Mouse (Mus musculus) lung, embryonic 15.5 days (tissue): ENCODE measurements at regions not wholly inside any gene's neighbourhood (a gene's known extent, or its start where the extent isn't known, plus 50 kb on each side); places are given as distances from the start of the nearest gene placed in this dataset.
A peak's percentile ranks its signal among the peaks of the same experiment; 100 is the strongest.

Source experiments
- ATAC-seq: fragments of 200-750 bp; cut with Nextera tagmentation; 2 replicates; pipeline ENCODE4 v1.8.0; 2017; ENCODE audit warnings: moderate number of reproducible peaks, borderline replicate concordance; ENCODE audit not compliant: low FRiP score, low TSS enrichment; ENCODE audit errors: extremely low read depth
- H3K27ac ChIP-seq: fragments of 300-500 bp; sonication (generic); 2 replicates; pipeline ENCODE4 v1.5.1; 2015; ENCODE audit warnings: moderate library complexity, mild to moderate bottlenecking, inconsistent platforms
- H3K27me3 ChIP-seq: fragments of 300-500 bp; sonication (generic); 2 replicates; pipeline ENCODE4 v1.6.1; 2015; ENCODE audit warnings: inconsistent platforms
- H3K36me3 ChIP-seq: fragments of 300-500 bp; sonication (generic); 2 replicates; pipeline ENCODE4 v1.6.1; 2015; ENCODE audit warnings: inconsistent platforms
- H3K4me1 ChIP-seq: fragments of 300-500 bp; sonication (generic); 2 replicates; pipeline ENCODE4 v1.6.1; 2015; ENCODE audit warnings: inconsistent platforms
- H3K4me2 ChIP-seq: fragments of 300-500 bp; sonication (generic); 2 replicates; pipeline ENCODE4 v1.6.1; 2015; ENCODE audit warnings: inconsistent platforms, mild to moderate bottlenecking, moderate library complexity
- H3K4me3 ChIP-seq: fragments of 300-500 bp; sonication (generic); 2 replicates; pipeline ENCODE4 v1.5.1; 2015; ENCODE audit warnings: mild to moderate bottlenecking, inconsistent platforms
- H3K9ac ChIP-seq: fragments of 300-500 bp; sonication (generic); 2 replicates; pipeline ENCODE4 v1.6.1; 2015; ENCODE audit warnings: inconsistent platforms
- H3K9me3 ChIP-seq: fragments of 300-500 bp; sonication (generic); 2 replicates; pipeline ENCODE4 v1.6.1; 2016; ENCODE audit warnings: inconsistent platforms
- WGBS: fragments of 180-500 bp; shearing (Covaris S2); methylation state at CpG from one replicate; pipeline ENCODE4 v1.1.7; 2015; 5-methylcytosine and 5-hydroxymethylcytosine counted together

- H3K27me3 ChIP-seq, result no peaks in the 10 kb centered on the region
- WGBS, result 25% methylated on average over 3 of the region's 3 CpGs
- ATAC-seq, result no peak
- H3K4me3 ChIP-seq, result no peak overlapping the region
- H3K9ac ChIP-seq, result no peak overlapping the region
- no peak overlapping the region for H3K4me2 ChIP-seq
- H3K27ac ChIP-seq, result no peak overlapping the region
- H3K4me1 ChIP-seq, result no peaks in the 10 kb centered on the region
- H3K36me3 ChIP-seq, result no peaks in the 10 kb centered on the region
- no peaks in the 10 kb centered on the region for H3K9me3 ChIP-seq
These were observed 491.9 kb upstream of the 4930452B06Rik start for GRCm38 (mm10) chr14:9157941-9158340.

GRCm38 (mm10) chr14:9150841-9151240 is 484.8 kb upstream of the 4930452B06Rik start:
- 49% methylated on average over 1 of the region's 1 CpGs for WGBS
- Histone ChIP-seq H3K9me3 (no peaks in the 10 kb centered on the region), H3K4me2 (no peak overlapping the region), H3K4me3 (no peak overlapping the region), H3K27me3 (no peaks in the 10 kb centered on the region), H3K9ac (no peak overlapping the region), H3K4me1 (no peaks in the 10 kb centered on the region), H3K27ac (no peak overlapping the region), H3K36me3 (no peaks in the 10 kb centered on the region)
- no peak for ATAC-seq

GRCm38 (mm10) chr14:9146595-9147219 is 480.7 kb upstream of the 4930452B06Rik start:
- Histone ChIP-seq H3K4me1 (no peaks in the 10 kb centered on the region), H3K9me3 (no peaks in the 10 kb centered on the region), H3K36me3 (no peaks in the 10 kb centered on the region), H3K9ac (no peak overlapping the region), H3K27me3 (no peaks in the 10 kb centered on the region), H3K4me3 (no peak overlapping the region), H3K4me2 (no peak overlapping the region), H3K27ac (peak overlapping the region; percentile 53; the same call in 1 of the 2 replicates)
- ATAC-seq, result peak; percentile 91; the same call in 1 of the 2 replicates
- WGBS, result 33% methylated on average over 4 of the region's 4 CpGs

- no peaks in the 10 kb centered on the region for H3K9me3 ChIP-seq
- H3K4me3 ChIP-seq, result no peak overlapping the region
- no peak overlapping the region for H3K9ac ChIP-seq
- ATAC-seq, result no peak
- H3K4me2 ChIP-seq, result no peak overlapping the region
- H3K36me3 ChIP-seq, result no peaks in the 10 kb centered on the region
- no peaks in the 10 kb centered on the region for H3K4me1 ChIP-seq
- H3K27me3 ChIP-seq, result no peaks in the 10 kb centered on the region
- whole genome bisulfite sequencing, result 77% methylated on average over 1 of the region's 1 CpGs
- no peak overlapping the region for H3K27ac ChIP-seq
These were observed 439.7 kb upstream of the 4930452B06Rik start for GRCm38 (mm10) chr14:9105708-9106107.

GRCm38 (mm10) chr14:9089625-9090326 is 423.7 kb upstream of the 4930452B06Rik start:
- Histone ChIP-seq H3K9me3 (no peaks in the 10 kb centered on the region), H3K9ac (no peak overlapping the region), H3K4me1 (no peaks in the 10 kb centered on the region), H3K4me3 (no peak overlapping the region), H3K27me3 (no peaks in the 10 kb centered on the region), H3K36me3 (no peaks in the 10 kb centered on the region), H3K4me2 (no peak overlapping the region), H3K27ac (no peak overlapping the region)
- WGBS, result 78% methylated on average over 5 of the region's 5 CpGs
- no peak for ATAC-seq

GRCm38 (mm10) chr14:9087103-9087502 is 421.1 kb upstream of the 4930452B06Rik start:
- H3K27ac ChIP-seq, result no peak overlapping the region

GRCm38 (mm10) chr14:9079632-9080031 is 413.6 kb upstream of the 4930452B06Rik start:
- H3K9ac ChIP-seq, result no peak overlapping the region
- H3K36me3 ChIP-seq, result no peaks in the 10 kb centered on the region
- no peaks in the 10 kb centered on the region for H3K27me3 ChIP-seq
- H3K4me3 ChIP-seq, result no peak overlapping the region
- H3K4me1 ChIP-seq, result no peaks in the 10 kb centered on the region
- ATAC-seq, result no peak
- H3K4me2 ChIP-seq, result no peak overlapping the region
- no peak overlapping the region for H3K27ac ChIP-seq
- H3K9me3 ChIP-seq, result no peaks in the 10 kb centered on the region
- 70% methylated on average over 2 of the region's 2 CpGs for WGBS

More at GRCm38 (mm10) chr14:9087103-9087502, 421.1 kb upstream of the 4930452B06Rik start:
- no peaks in the 10 kb centered on the region for H3K27me3 ChIP-seq
- H3K9ac ChIP-seq, result no peak overlapping the region
- H3K4me2 ChIP-seq, result no peak overlapping the region
- H3K9me3 ChIP-seq, result no peaks in the 10 kb centered on the region
- no peak for ATAC-seq
- H3K4me3 ChIP-seq, result no peak overlapping the region
- no peaks in the 10 kb centered on the region for H3K36me3 ChIP-seq
- H3K4me1 ChIP-seq, result no peaks in the 10 kb centered on the region

GRCm38 (mm10) chr14:9079014-9079413 is 413.0 kb upstream of the 4930452B06Rik start:
- H3K4me1 ChIP-seq, result no peaks in the 10 kb centered on the region
- no peak overlapping the region for H3K9ac ChIP-seq
- no peak overlapping the region for H3K4me2 ChIP-seq
- no peaks in the 10 kb centered on the region for H3K36me3 ChIP-seq
- no peaks in the 10 kb centered on the region for H3K27me3 ChIP-seq
- no peak overlapping the region for H3K27ac ChIP-seq
- no peaks in the 10 kb centered on the region for H3K9me3 ChIP-seq
- no peak for ATAC-seq
- no peak overlapping the region for H3K4me3 ChIP-seq
- WGBS, result 48% methylated on average over 1 of the region's 1 CpGs

GRCm38 (mm10) chr14:9071176-9071575 is 405.1 kb upstream of the 4930452B06Rik start:
- Histone ChIP-seq H3K27ac (no peak overlapping the region), H3K4me2 (no peak overlapping the region), H3K4me1 (no peaks in the 10 kb centered on the region), H3K27me3 (no peaks in the 10 kb centered on the region), H3K4me3 (no peak overlapping the region), H3K9ac (no peak overlapping the region), H3K36me3 (no peaks in the 10 kb centered on the region), H3K9me3 (no peaks in the 10 kb centered on the region)
- WGBS, result 59% methylated on average over 3 of the region's 3 CpGs
- ATAC-seq, result no peak

GRCm38 (mm10) chr14:9060058-9060457 is 394.0 kb upstream of the 4930452B06Rik start:
- WGBS, result 31% methylated on average over 9 of the region's 9 CpGs
- H3K4me2 ChIP-seq, result no peak overlapping the region

GRCm38 (mm10) chr14:9028811-9029210 is 362.8 kb upstream of the 4930452B06Rik start:
- Histone ChIP-seq H3K9ac (no peak overlapping the region), H3K36me3 (no peaks in the 10 kb centered on the region), H3K9me3 (no peaks in the 10 kb centered on the region), H3K4me1 (no peaks in the 10 kb centered on the region), H3K27ac (no peak overlapping the region), H3K4me2 (no peak overlapping the region), H3K27me3 (no peaks in the 10 kb centered on the region), H3K4me3 (no peak overlapping the region)
- WGBS, result 64% methylated on average over 6 of the region's 6 CpGs
- no peak for ATAC-seq

More at GRCm38 (mm10) chr14:9060058-9060457, 394.0 kb upstream of the 4930452B06Rik start:
- Histone ChIP-seq H3K27ac (no peak overlapping the region), H3K4me1 (peaks cover 4% of the 10 kb centered on the region; the same call in 1 of the 2 replicates), H3K9me3 (no peaks in the 10 kb centered on the region), H3K9ac (no peak overlapping the region), H3K36me3 (no peaks in the 10 kb centered on the region), H3K27me3 (no peaks in the 10 kb centered on the region), H3K4me3 (no peak overlapping the region)
- no peak for ATAC-seq

GRCm38 (mm10) chr14:9015826-9016225 is 349.8 kb upstream of the 4930452B06Rik start:
- Histone ChIP-seq H3K4me3 (no peak overlapping the region), H3K9me3 (no peaks in the 10 kb centered on the region), H3K36me3 (no peaks in the 10 kb centered on the region), H3K4me1 (no peaks in the 10 kb centered on the region), H3K4me2 (no peak overlapping the region), H3K27me3 (no peaks in the 10 kb centered on the region), H3K9ac (no peak overlapping the region), H3K27ac (no peak overlapping the region)
- WGBS, result 91% methylated on average over 6 of the region's 6 CpGs
- no peak for ATAC-seq
